Mouse (Mus musculus) heart, postnatal 10 days (tissue): ENCODE measurements around the gene Armc9. TPM values are rescaled to one million over a fixed set of nuclear protein-coding genes. Genes with fewer than 3 reads are reported as not detected.

Experiments used
- DNase-seq, 2 experiments: peaks; one replicate each; pipeline ENCODE4 v3.0.0; 2021
- intact Hi-C: fragments of 180-260 bp; cut with DNase I; formaldehyde crosslinking; loops from one replicate; pipeline ENCODE4 v1.15.1; 2025
- total RNA-seq, 2 experiments: library from RNA; stranded (reverse); gene quantifications; 2 replicates each; pipeline ENCODE4 v1.2.3; 2021

Armc9 gene
- total RNA-seq, 2 experiments from 2014 or later: 5.2 to 5.7 TPM

DNA sequence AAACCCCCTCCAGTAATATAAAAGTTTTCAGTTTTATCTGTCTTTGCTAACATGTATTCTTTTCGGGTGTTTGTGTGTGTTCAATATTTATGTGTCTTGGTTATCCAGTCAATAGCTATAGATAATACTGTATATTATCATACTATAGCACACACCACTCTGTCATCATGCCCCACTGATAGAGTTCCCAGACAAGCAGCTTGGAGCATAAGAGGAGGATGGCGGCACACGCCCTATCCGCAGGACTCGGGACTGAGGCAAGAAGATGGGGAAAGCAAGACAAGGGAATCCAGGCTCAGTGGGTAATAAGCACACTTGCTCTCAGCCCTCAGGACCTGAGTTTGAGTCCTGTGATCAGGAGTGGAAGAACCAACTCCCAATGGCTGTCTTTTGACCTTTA is 5.9 kb downstream of the Armc9 start:
- DNase-seq: no peak
- intact Hi-C loops: no loop called here

DNA sequence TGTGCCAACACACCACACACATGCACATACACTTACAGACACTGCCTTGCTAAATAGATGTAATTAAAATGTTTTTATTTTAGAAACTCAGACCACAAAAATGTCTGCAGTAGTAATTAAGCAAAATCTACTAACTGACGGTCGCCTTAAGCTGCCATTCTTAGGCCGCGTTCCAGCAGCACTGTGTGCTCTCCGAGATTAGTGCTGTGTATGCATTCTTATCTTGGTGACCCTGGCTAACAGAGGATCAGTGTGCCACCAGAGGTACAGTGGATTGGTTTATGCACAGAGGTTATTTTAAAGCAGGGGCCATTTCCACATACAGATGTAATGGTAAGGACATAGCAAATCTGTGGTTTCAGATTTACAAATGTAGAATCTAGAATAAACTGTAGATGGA is 6.5 kb downstream of the Armc9 start:
- intact Hi-C loops: no loop called here
- DNase-seq: no peak

DNA sequence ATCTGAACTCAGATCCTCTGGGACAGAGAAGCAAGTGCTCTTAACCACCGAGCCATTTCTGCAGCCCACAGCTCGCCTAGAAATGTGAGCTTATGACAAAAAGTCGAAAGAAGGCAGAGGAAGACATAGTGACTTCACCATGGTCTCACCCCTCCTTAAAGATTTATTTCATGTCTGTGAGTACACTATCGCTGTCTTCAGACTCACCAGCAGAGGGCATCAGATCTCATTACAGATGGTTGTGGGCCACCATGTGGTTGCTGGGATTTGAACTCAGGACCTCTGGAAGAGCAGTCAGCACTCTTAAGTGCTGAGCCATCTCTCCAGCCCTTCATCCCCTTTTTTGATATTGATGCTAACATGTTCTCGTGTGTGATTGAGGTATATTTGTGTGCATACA is 20.0 kb downstream of the Armc9 start:
- DNase-seq: no peak
- intact Hi-C loops: no loop called here

DNA sequence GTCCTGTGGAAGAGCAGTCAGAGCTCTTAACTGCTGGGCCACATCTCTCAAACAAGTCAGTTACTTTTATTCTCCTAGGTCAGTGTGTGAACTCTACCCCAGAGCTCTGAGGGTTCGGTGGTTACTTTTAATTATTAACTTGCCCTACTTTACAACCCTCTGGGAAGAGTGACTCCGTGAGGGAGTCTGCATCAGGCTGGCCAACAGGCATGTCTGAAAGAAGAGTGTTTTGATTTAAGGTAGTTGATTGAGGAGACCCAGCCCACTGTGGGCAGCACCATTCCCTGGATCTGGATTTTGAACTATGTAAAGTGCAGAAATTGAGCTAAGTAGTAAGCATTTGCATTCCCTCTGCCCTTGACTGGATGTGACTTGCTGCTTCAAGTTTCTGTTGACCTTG is 21.5 kb downstream of the Armc9 start:
- intact Hi-C loops: no loop called here
- no peak for DNase-seq

DNA sequence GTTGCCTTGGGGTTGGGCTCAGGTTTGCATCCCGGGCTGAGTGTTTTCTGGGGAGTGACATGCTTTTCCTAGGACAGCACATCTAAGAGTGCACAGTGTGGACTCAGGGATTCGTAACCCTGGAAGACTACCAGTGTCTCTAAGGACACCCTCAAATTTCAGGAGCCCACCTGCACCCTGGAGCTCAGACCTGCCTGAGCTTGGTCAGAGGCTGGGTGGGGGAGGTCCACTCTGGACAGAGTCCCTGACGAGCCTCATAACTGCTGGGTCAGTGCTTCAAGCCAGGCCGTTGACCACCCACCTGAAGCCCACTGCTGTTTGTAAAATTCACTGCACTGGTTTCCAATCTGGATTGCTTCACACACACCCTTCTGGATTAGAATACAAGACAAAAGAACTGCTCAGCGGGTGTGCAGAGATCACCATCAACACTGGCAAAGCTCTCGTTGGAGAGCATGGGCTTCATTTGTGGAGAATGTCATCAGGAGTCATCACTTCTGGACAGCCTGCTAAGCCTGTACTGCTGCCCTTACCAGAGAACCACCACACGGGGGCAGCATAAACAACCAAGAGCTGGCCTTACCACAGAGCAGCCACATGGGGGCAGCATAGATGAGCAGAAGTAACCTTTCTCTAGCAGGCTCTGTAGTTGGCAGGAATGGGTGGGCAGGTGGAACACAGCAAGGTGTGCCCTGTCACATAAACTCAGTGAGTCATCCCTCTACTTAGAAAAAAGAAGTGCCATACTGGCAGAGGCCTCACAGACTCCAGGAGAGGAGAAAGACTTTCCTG is 24.1 kb downstream of the Armc9 start:
- peak; percentile 82 to 89 for DNase-seq
- intact Hi-C loops: loop anchor here (1.0 kb wide), 1 partner anchor 161 kb away; no protein-coding TSS in a partner anchor

DNA sequence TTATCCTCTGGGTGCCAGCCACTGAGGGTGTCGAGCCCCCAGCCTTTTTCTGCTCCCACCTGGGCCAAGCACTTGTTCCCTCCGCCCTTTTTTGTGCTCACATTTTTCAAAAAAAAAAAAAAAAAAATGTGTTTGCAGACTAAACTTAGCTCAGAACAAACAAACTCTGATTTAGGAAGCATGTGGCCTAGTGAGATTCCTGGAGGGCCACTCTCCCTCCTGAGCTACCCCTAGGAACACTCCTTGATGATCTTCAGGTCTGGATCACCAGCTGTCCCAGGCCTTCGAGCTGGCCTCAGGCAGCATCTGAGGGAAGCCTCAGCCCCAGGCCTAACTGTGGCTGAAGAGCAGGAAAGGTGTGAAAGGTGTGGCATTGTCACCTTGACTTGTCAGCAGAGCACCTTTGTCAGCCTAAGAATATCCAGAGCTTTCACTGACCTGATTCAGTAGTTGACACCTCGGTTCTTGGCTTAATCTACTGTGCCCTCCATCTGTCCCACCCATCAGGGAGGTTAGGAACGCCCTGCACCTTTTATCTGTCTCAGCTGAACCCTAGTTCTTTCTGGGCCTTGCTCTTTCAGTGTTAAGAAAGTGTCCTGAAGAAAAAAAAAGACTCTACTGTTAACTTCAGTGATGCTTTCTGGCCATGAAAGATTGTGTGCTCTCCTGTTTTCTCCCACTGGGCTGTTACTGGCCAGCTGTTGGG is 27.6 kb downstream of the Armc9 start:
- intact Hi-C loops: no loop called here
- no peak for DNase-seq

DNA sequence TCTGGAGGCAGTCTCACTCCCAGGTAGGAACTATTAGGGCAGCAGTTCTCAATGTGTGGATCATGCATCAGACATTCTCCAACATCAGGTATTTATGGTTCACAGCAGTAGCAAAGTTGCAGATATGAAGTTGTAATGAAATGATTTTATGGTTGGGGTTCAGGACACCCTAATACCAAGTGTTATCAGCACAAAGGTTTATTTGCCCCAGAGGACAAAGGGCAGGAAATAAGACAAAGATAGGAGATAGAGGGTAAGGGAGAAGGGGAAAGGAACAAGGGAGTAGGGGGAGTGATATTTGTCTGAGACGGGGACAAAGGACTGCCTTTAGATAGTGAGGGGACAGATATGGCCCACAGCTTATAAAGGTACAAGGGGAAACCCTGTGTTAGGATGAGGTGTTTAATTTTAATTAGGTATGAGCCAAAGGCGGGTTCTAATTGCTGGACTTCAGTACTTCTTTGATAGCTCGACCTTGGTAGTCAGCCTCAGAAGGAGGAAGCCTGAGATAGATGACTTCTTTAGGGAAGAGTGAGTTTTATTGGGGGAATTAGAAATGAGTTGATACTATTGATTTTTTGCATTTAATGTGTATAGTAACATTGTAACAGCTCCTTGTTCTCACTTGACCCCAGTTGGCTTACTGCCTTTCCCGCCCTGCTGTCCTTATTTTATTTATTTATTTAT is 29.1 kb downstream of the Armc9 start:
- DNase-seq: no peak
- intact Hi-C loops: no loop called here

DNA sequence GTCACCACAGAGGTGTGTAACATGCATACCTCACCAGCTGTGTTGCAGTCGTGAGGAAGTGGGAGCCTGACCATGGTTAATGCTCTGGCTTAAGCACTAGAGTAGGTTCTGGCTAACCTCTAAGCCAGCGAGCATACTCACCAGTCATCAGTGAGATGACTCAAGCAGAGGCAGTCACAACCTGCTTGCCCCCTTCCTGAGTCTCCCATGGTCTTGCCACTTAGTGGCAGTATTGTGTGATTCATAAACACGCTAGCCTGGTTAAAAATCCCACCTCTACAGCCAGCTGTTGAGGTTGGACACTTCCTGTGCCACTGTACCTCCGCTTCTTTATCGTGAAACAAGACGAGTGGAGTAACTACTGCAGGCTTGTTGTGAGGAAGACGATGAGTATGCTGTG is 32.2 kb downstream of the Armc9 start:
- no peak for DNase-seq
- intact Hi-C loops: no loop called here

DNA sequence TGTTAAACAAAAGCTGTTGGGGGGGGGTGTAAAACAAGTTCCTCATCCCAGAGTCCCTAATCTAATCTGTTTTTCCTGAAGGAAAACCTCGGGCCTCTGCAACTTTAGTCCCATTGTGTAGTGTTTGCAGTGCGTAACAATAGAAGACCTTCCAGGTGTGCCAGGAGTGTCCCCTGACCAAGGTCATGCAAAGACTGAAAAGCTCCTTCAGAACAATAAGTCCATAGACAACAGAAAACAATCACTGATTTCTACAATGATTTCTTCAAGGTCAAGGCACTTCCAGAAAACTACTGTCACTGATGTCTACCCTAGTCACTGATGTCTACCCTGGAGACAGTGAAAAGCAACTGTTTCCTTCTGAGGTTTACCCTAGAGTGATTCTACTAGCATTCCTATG is 33.3 kb downstream of the Armc9 start:
- intact Hi-C loops: no loop called here
- no peak for DNase-seq

DNA sequence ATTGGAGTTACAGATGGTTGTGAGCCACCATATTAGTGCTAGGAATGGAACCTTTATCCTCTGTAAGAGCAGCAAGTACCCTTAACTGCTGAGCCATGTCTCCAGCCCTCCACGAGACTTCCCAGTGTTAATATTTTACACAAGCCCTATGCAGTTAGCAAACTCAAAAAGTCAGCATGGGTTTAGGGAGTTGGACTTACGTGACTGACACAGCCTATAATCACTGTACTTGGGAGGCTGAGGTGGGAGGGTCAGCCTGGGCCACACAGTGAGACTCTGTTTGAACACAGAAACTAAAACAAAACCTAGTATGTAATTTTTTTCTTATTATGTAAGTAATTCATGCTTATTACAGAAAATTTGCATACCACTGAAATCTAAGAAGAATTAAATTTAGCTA is 33.7 kb downstream of the Armc9 start:
- intact Hi-C loops: no loop called here
- no peak for DNase-seq

DNA sequence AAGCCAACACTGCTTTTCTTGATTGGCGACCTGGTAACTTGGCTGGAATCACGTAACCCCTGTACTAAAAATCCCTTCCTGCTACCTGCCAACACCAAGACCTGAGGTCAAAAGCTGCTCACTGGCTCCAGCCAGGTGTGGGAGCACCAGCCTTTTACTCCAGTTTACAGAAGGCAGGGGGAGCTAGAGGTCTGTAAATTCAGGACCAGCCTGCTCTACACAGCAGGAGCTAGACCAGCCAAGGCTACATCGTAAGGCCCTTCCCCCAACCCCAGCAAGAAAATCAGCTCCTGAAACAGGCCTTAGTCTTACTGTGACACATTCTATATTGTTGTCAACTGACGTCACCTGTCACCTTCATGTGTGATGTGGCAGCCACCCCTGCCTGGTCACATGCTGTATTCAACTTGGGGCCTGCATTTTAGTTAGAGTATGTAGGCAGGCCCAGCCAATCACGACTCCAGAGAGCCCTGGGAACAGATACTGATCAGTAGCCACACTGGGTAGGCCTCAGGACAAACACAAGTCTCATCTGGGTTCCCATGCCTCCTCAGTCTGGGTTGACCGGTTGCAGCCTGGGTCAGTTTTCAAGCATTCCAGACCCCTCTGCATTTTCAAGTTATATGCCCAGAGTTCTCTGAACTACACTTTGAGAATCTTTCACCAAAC is 34.6 kb downstream of the Armc9 start:
- intact Hi-C loops: no loop called here
- no peak for DNase-seq

DNA sequence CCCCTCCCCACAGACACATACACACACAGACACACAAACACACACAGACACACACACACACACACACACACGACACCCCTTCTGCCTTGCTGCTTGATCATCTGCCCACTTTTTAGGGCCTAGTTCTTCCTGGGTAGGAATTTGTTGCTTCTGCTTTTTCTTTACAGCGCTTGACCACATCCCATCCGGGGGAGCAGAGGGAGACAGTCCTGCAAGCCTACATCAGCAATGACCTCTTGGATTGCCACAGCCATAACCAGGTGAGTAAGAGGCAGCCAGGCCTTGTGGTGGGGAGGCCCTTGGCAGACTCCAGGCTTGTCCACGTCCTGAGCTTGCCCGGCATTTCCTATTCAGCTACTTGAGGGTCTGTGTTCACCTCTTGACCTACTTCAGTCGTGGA is 36.3 kb downstream of the Armc9 start:
- intact Hi-C loops: no loop called here
- no peak for DNase-seq

DNA sequence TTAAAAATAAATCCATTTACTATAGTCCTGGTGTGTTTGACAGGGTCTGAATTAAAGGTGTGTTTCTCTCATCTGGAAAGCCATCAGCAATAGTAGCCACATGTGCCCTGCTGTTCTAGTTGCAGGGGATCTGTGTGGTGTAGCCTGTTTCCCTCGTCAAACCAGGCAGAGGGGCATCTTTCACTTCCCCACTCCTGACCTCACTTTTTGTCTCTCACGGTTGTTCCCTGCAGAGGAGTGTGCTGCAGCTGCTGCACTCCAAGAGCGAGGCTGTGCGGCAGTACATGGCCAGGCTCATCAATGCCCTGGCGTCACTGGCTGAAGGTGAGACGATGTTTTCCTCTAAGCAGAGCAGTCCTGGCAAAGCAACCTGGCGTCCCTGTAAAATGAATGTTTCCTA is 39.5 kb downstream of the Armc9 start:
- intact Hi-C loops: no loop called here
- DNase-seq: no peak

DNA sequence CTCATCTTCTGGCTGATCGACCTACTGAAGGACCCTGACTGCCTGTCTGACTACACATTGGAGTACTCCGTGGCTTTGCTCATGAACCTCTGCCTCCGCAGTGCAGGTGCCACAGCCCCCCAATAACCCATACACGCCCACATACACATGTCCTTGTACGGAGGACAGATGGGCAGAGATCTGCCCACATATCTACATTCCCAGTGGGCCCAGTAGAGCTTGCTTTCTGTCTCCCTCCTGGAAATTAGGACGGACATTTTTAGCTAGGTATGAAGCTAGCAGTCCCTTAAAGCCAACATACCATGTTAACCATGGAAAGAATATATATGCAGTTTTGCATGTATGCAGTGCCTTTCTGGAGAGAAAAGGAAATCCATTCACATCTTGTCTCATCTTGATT is 43.7 kb downstream of the Armc9 start:
- no peak for DNase-seq
- intact Hi-C loops: no loop called here

DNA sequence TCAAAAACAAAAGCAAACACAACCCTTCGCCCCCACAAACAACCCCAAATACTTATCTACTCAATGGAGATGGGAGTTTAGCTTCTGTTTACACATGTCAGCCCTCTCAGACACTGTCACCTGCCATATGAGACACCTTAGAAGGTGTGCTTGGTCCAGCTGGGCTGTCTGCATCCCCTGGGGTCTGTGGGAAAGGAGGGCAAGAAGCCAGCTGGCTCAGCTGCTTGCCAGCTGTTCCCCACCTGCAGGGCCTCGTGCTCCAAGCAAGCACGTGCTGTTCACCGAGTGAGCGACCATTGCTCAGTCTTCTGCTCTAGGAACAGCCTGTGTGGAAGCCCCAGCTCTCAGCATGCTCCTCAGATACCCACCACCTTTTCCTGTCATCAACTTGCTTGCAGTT is 44.4 kb downstream of the Armc9 start:
- DNase-seq: no peak
- intact Hi-C loops: no loop called here

DNA sequence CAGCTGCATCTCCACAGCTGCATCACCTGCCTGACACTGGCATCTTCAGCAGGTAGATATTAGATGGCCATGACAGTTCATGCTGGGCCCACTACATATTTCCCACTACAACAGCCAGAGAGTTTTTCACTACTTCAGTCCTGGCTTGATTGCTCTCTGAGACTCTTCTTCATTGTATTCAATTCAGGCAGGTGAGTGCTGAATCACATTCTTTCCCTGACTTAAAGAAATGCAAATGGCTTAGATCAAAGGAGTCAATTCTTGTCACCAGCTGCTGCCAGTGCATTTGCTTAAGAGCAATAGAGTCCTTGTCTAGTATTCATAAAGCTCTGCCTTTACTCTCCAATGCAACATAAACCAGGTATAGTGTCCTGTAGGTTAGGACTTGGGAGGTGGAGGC is 46.7 kb downstream of the Armc9 start:
- intact Hi-C loops: no loop called here
- DNase-seq: no peak

DNA sequence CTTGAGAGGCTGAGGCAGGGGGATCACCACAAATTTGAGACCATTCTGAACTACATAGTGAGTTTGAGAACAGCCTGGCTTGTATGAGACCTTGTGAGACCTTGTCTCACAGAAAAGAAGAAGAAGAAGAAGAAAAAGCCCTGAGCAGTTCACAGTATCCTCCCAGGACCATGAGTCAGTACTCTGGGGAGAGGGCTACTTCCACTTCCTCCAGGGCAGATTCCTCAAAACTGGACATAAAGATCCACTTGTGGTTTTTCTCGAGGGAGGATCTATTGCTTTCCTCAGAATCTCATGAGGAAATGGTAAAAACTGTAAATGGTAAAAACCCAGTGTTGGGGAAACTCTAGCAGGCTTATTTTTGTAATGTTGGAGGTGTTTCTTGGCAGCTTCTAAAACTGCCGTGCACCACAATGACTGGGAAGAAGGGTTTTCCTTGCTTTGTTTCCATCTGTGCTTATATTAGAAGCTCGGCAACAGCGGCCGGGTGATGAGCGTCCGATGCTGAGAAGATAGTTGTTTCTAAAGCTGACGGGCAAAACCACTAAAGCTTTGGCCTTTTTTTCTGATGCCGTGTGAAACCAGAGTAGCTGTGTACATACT is 48.1 kb downstream of the Armc9 start:
- intact Hi-C loops: no loop called here
- DNase-seq: no peak

DNA sequence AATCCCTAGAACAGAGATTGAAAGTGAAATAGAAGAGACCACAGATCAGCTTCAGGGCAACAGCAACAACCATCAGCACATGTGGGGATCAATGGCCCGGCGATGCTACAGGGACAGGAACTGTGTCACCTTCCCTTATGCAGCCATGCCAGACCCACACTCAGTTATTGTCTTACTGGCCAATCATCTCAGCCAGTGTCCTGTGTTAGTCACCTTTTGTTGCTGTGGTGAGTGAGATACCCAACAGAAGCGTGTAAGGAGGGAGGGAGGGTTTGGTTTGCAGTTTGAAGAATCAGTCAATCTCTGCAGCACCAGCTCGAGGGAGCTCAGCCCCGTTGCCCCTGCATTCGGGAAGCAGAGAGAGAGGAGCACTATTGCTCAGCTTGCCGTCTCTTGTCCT is 56.1 kb downstream of the Armc9 start:
- intact Hi-C loops: no loop called here
- no peak for DNase-seq

DNA sequence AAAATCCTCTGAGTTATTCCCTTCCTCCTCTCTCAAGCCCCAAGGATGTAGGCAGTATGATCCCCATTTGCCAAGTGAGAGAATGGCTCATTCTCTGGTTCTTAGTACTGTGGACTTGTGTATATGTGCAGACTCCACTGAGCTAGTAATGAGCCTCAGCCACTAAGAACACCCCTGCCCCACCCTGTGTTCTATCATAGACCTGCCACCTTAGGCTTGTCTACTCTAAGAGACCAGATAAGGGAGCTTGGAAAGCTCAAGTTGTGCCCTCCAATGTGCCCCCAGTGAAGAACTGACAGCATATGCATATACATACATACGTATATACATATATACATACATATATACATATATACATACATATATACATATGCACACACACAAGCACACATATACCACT is 56.9 kb downstream of the Armc9 start:
- DNase-seq: no peak
- intact Hi-C loops: no loop called here

DNA sequence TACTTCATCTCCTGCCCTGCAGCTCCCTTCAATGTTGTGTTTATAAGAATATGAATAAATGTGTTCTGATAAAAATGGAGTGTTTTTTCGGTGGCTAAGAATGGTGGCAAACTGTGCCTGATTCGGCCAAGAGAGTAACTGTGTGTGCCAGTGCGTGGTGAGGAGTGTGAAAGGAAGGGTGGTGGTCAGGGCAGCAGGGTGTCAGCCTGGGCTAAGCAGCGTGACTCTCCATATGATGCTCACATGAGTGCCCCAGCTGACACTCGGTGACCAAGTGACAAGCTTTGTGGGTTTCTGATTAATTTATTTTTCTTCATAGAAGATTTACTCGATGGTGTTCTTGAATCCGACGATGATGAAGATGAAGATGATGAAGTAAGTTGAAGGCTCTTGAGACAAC is 58.2 kb downstream of the Armc9 start:
- intact Hi-C loops: no loop called here
- DNase-seq: no peak

DNA sequence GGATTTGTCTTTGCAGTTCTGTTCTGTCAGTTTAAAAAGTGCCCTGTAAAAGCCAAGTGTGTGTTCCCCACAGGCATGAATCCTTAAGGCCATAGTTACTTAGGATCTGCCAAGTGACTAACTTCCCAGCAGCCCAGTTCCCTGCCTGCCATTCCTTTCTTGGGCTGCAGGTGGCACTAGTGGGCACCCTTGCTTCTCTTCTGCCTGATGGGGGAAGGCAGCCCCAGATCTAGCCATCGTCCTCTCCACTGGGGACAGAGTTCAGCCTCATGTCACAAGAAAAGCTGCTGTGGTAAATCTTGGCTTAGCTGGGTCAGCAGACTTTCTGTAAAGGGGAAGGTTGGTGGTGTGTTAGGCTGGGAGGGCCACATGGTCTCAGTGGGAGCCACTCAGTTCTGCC is 59.6 kb downstream of the Armc9 start:
- peak; percentile 81 to 89 for DNase-seq
- intact Hi-C loops: loop anchor here (1.0 kb wide), 1 partner anchor 125 kb away; no protein-coding TSS in a partner anchor
